Mouse (Mus musculus): Measurements from ENCODE around the gene Gin1. TPM values are rescaled to one million over a fixed set of nuclear protein-coding genes. Genes with fewer than 3 reads are reported as not detected.
A peak's percentile ranks its signal among the peaks of the same experiment; 100 is the strongest.
"Not testable (repeated sequence)": the region's sequence is repeated elsewhere in the genome, so short reads cannot be mapped to it uniquely, and the experiment has no call there.

Gin1 gene
- polyA plus RNA-seq, 1 experiment from 2014 or later: 16.2 TPM

- Histone ChIP-seq H3K4me1 (ENCODE audit: control insufficient read depth, insufficient read depth, low read length) (no peaks in the 10 kb centered on the region), H3K36me3 (ENCODE audit: control insufficient read depth, insufficient read depth, low read length) (peaks cover 9% of the 10 kb centered on the region; the same call in 1 of the 2 replicates), H3K4me3 (ENCODE audit: low read depth, low read length) (no peak overlapping the region), H3K9ac (replicated peaks; ENCODE audit: low read depth, low read length) (no peak overlapping the region), H3K4me2 (ENCODE audit: low read depth, low read length) (no peak overlapping the region), H3K27me3 (ENCODE audit: control insufficient read depth, insufficient read depth, low read length) (no peaks in the 10 kb centered on the region), H3K27ac (ENCODE audit: low read depth, low read length) (no peak overlapping the region), H3K9me3 (ENCODE audit: control insufficient read depth, low read length) (no peaks in the 10 kb centered on the region)
- no peak for ATAC-seq (ENCODE audit: low read depth)
These were observed 10.1 kb upstream of the Gin1 start for GRCm38 (mm10) chr1:97759841-97760240.

DNA sequence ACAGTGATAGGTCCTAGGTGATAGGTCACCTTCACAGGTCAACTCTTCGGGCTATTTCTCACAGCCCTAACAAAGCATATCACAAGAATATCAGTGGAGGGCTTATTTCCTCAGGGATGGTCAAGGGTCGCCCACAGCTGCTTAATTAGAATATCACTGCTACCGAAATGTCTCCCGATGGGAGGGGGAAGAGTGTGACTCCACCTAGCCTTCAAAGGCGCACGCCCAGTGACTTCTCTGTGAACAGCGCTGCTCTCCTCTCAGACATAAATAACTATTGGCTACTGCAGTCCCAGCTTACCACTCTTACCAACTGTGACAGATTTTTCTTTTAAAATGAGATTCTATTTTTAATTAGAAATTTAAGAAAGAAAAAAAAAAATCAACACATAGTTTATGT, 9.4 kb upstream of the Gin1 start:
- Histone ChIP-seq H3K27me3 (ENCODE audit: control insufficient read depth, insufficient read depth, low read length) (no peaks in the 10 kb centered on the region), H3K4me2 (ENCODE audit: low read depth, low read length) (no peak overlapping the region), H3K36me3 (ENCODE audit: control insufficient read depth, insufficient read depth, low read length) (peaks cover 2% of the 10 kb centered on the region; the same call in 1 of the 2 replicates), H3K27ac (ENCODE audit: low read depth, low read length) (no peak overlapping the region), H3K4me1 (ENCODE audit: control insufficient read depth, insufficient read depth, low read length) (no peaks in the 10 kb centered on the region), H3K4me3 (ENCODE audit: low read depth, low read length) (no peak overlapping the region), H3K9ac (replicated peaks; ENCODE audit: low read depth, low read length) (no peak overlapping the region), H3K9me3 (ENCODE audit: control insufficient read depth, low read length) (no peaks in the 10 kb centered on the region)
- 81% methylated on average over 7 of the region's 7 CpGs for WGBS
- ATAC-seq (ENCODE audit: low read depth): no peak

DNA sequence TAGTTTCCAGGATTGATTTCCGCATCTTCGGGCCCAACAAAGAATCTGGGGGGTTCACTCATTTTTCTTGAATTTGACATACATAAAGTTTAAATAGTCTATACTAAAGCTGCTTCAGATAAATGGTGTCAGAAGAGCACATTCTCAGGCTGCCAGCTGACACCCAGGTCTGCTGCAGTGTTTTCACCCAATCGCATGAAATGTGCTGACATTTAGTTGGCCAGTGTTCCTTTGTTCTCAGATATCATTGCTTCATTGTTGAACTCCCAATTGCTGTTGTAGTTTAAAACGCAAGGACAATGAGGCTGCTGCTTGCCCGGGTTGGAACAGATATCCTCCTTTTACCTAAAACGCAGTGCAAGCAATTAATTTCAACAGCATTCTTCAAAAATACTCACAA, 8.5 kb upstream of the Gin1 start:
- no peak overlapping the region for H3K4me2 ChIP-seq (ENCODE audit: low read depth, low read length)
- H3K27ac ChIP-seq (ENCODE audit: low read depth, low read length): no peak overlapping the region
- WGBS: 62% methylated on average over 6 of the region's 6 CpGs
- ATAC-seq (ENCODE audit: low read depth): no peak
- H3K4me1 ChIP-seq (ENCODE audit: control insufficient read depth, insufficient read depth, low read length): peaks cover 4% of the 10 kb centered on the region
- no peaks in the 10 kb centered on the region for H3K27me3 ChIP-seq (ENCODE audit: control insufficient read depth, insufficient read depth, low read length)
- H3K36me3 ChIP-seq (ENCODE audit: control insufficient read depth, insufficient read depth, low read length): no peaks in the 10 kb centered on the region
- no peaks in the 10 kb centered on the region for H3K9me3 ChIP-seq (ENCODE audit: control insufficient read depth, low read length)
- no peak overlapping the region for H3K4me3 ChIP-seq (ENCODE audit: low read depth, low read length)
- H3K9ac ChIP-seq (replicated peaks; ENCODE audit: low read depth, low read length): no peak overlapping the region

GRCm38 (mm10) chr1:97765712-97766111, 4.3 kb upstream of the Gin1 start:
- not testable (repeated sequence) for H3K4me3 ChIP-seq (ENCODE audit: low read depth, low read length); ATAC-seq (ENCODE audit: low read depth)
- WGBS: 88% methylated on average over 4 of the region's 4 CpGs

GRCm38 (mm10) chr1:97768089-97768488, 1.9 kb upstream of the Gin1 start:
- WGBS: 85% methylated on average over 2 of the region's 2 CpGs
- H3K4me2 ChIP-seq (ENCODE audit: low read depth, low read length): peak overlapping the region; percentile 63
- no peak overlapping the region for H3K9ac ChIP-seq (replicated peaks; ENCODE audit: low read depth, low read length)

More at GRCm38 (mm10) chr1:97765712-97766111, 4.3 kb upstream of the Gin1 start:
- H3K4me1 ChIP-seq (ENCODE audit: control insufficient read depth, insufficient read depth, low read length): peaks cover 19% of the 10 kb centered on the region
- H3K36me3 ChIP-seq (ENCODE audit: control insufficient read depth, insufficient read depth, low read length); H3K27ac ChIP-seq (ENCODE audit: low read depth, low read length); H3K27me3 ChIP-seq (ENCODE audit: control insufficient read depth, insufficient read depth, low read length); H3K9ac ChIP-seq (replicated peaks; ENCODE audit: low read depth, low read length); H3K9me3 ChIP-seq (ENCODE audit: control insufficient read depth, low read length); H3K4me2 ChIP-seq (ENCODE audit: low read depth, low read length): not testable (repeated sequence)

GRCm38 (mm10) chr1:97768906-97769293, 1.1 kb upstream of the Gin1 start:
- Histone ChIP-seq H3K4me1 (ENCODE audit: control insufficient read depth, insufficient read depth, low read length) (peaks cover 19% of the 10 kb centered on the region), H3K9ac (replicated peaks; ENCODE audit: low read depth, low read length) (peak overlapping the region; percentile 91), H3K27ac (ENCODE audit: low read depth, low read length) (peak overlapping the region; percentile 90), H3K4me3 (ENCODE audit: low read depth, low read length) (peak overlapping the region; percentile 94), H3K36me3 (ENCODE audit: control insufficient read depth, insufficient read depth, low read length) (no peaks in the 10 kb centered on the region), H3K4me2 (ENCODE audit: low read depth, low read length) (peak overlapping the region; percentile 63), H3K27me3 (ENCODE audit: control insufficient read depth, insufficient read depth, low read length) (peaks cover 3% of the 10 kb centered on the region; the same call in 1 of the 2 replicates), H3K9me3 (ENCODE audit: control insufficient read depth, low read length) (no peaks in the 10 kb centered on the region)
- 17% methylated on average over 7 of the region's 7 CpGs for WGBS
- no peak for ATAC-seq (ENCODE audit: low read depth)

More at GRCm38 (mm10) chr1:97768089-97768488, 1.9 kb upstream of the Gin1 start:
- H3K4me3 ChIP-seq (ENCODE audit: low read depth, low read length): peak overlapping the region; percentile 94
- H3K4me1 ChIP-seq (ENCODE audit: control insufficient read depth, insufficient read depth, low read length): peaks cover 19% of the 10 kb centered on the region
- H3K27ac ChIP-seq (ENCODE audit: low read depth, low read length): no peak overlapping the region
- peaks cover 3% of the 10 kb centered on the region; the same call in 1 of the 2 replicates for H3K27me3 ChIP-seq (ENCODE audit: control insufficient read depth, insufficient read depth, low read length)
- ATAC-seq (ENCODE audit: low read depth): no peak
- no peaks in the 10 kb centered on the region for H3K36me3 ChIP-seq (ENCODE audit: control insufficient read depth, insufficient read depth, low read length)
- no peaks in the 10 kb centered on the region for H3K9me3 ChIP-seq (ENCODE audit: control insufficient read depth, low read length)

- peak overlapping the region; percentile 94 for H3K4me3 ChIP-seq (ENCODE audit: low read depth, low read length)
- peak; percentile 82 for ATAC-seq (ENCODE audit: low read depth)
- WGBS: under 1% methylated on average over 40 of the region's 40 CpGs
- H3K36me3 ChIP-seq (ENCODE audit: control insufficient read depth, insufficient read depth, low read length): no peaks in the 10 kb centered on the region
- H3K27ac ChIP-seq (ENCODE audit: low read depth, low read length): peak overlapping the region; percentile 90
- peaks cover 3% of the 10 kb centered on the region; the same call in 1 of the 2 replicates for H3K27me3 ChIP-seq (ENCODE audit: control insufficient read depth, insufficient read depth, low read length)
- H3K4me1 ChIP-seq (ENCODE audit: control insufficient read depth, insufficient read depth, low read length): peaks cover 19% of the 10 kb centered on the region
- H3K9ac ChIP-seq (replicated peaks; ENCODE audit: low read depth, low read length): peak overlapping the region; percentile 91
- H3K4me2 ChIP-seq (ENCODE audit: low read depth, low read length): peak overlapping the region; percentile 63
- no peaks in the 10 kb centered on the region for H3K9me3 ChIP-seq (ENCODE audit: control insufficient read depth, low read length)
These were observed 573 bp upstream of the Gin1 start for GRCm38 (mm10) chr1:97769294-97769903.

- peak overlapping the region; percentile 62; the same call in 1 of the 2 replicates for H3K4me2 ChIP-seq (ENCODE audit: low read depth, low read length)
- H3K9ac ChIP-seq (replicated peaks; ENCODE audit: low read depth, low read length): no peak overlapping the region
- H3K27me3 ChIP-seq (ENCODE audit: control insufficient read depth, insufficient read depth, low read length): peaks cover 3% of the 10 kb centered on the region; the same call in 1 of the 2 replicates
- H3K4me1 ChIP-seq (ENCODE audit: control insufficient read depth, insufficient read depth, low read length): peaks cover 15% of the 10 kb centered on the region
- no peak overlapping the region for H3K4me3 ChIP-seq (ENCODE audit: low read depth, low read length)
- no peak for ATAC-seq (ENCODE audit: low read depth)
- H3K27ac ChIP-seq (ENCODE audit: low read depth, low read length): no peak overlapping the region
- 58% methylated on average over 7 of the region's 7 CpGs for WGBS
- H3K9me3 ChIP-seq (ENCODE audit: control insufficient read depth, low read length): no peaks in the 10 kb centered on the region
- H3K36me3 ChIP-seq (ENCODE audit: control insufficient read depth, insufficient read depth, low read length): no peaks in the 10 kb centered on the region
These were observed 1.1 kb downstream of the Gin1 start for GRCm38 (mm10) chr1:97771118-97771517.

DNA sequence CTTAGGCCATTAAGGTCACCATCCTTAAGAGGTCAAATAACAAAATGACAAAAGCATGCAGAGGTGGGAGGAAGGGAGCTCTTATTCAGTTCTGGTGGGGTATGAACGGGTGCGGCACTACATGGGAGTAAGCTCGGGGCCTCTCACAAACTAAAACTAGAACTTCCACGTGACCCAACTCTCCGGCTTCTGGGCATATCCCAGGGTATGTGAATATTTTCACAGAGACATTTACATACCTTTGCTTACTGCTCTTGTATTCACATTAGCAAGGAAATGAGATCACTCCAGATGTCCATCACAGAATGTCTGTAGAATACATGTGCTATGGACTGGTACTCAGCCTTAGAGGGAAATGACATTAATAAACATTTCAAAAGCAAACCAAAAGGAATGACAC, 1.8 kb downstream of the Gin1 start:
- WGBS: 94% methylated on average over 5 of the region's 5 CpGs

More for the DNA sequence above, 1.8 kb downstream of the Gin1 start:
- peaks cover 15% of the 10 kb centered on the region for H3K4me1 ChIP-seq (ENCODE audit: control insufficient read depth, insufficient read depth, low read length)
- H3K4me3 ChIP-seq (ENCODE audit: low read depth, low read length): no peak overlapping the region
- peaks cover 3% of the 10 kb centered on the region; the same call in 1 of the 2 replicates for H3K27me3 ChIP-seq (ENCODE audit: control insufficient read depth, insufficient read depth, low read length)
- H3K27ac ChIP-seq (ENCODE audit: low read depth, low read length): no peak overlapping the region
- no peak for ATAC-seq (ENCODE audit: low read depth)
- H3K36me3 ChIP-seq (ENCODE audit: control insufficient read depth, insufficient read depth, low read length): no peaks in the 10 kb centered on the region
- H3K4me2 ChIP-seq (ENCODE audit: low read depth, low read length): no peak overlapping the region
- H3K9ac ChIP-seq (replicated peaks; ENCODE audit: low read depth, low read length): no peak overlapping the region
- H3K9me3 ChIP-seq (ENCODE audit: control insufficient read depth, low read length): no peaks in the 10 kb centered on the region

Measured in neural tube, embryonic 14.5 days (tissue).